Mouse (Mus musculus) adrenal gland, postnatal 14 days (tissue): ENCODE data around the gene Ms4a3. TPM values are rescaled to one million over a fixed set of nuclear protein-coding genes. Genes with fewer than 3 reads are reported as not detected.

Experiments
- DNase-seq: peaks from one replicate; pipeline ENCODE4 v3.0.0; 2021; ENCODE audit warnings: mixed read lengths
- long read RNA-seq, 2 experiments: library from polyadenylated mRNA; stranded (forward); transcript quantifications; one replicate each; pipeline ENCODE4 v2.0.0; 2021
- total RNA-seq: library from RNA; stranded (reverse); gene quantifications from 2 replicates; pipeline ENCODE4 v1.2.3, GENCODE M21; 2021

The Ms4a3 gene
- not detected in 2 replicates for total RNA-seq
- long read RNA-seq, experiment 1 = 0 reads
- long read RNA-seq, experiment 2 = 0 reads

DNA sequence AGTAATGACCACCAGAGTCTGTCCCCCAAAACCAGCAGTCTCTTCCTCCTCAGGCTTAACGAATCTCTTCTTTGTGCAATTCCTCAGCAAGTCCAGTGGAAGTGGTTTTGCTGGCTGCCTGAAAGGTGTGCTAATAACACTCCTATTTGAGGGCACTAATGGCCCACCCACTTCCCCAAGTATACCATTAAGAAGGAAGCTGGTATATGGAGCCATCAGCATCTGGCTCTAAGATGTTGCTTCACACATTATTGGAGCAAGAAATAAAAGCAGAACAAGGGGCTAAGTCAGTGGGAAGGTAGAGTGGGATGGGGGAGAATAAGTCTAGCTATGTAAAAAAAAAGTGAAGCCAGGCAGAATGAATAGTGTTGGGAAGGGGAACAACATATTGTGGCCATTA, at the start of gene Ms4a3:
Ms4a3 (minus strand) TSS at position 120 of the 400 bp plus-strand sequence.
- DNase-seq = no peak

DNA sequence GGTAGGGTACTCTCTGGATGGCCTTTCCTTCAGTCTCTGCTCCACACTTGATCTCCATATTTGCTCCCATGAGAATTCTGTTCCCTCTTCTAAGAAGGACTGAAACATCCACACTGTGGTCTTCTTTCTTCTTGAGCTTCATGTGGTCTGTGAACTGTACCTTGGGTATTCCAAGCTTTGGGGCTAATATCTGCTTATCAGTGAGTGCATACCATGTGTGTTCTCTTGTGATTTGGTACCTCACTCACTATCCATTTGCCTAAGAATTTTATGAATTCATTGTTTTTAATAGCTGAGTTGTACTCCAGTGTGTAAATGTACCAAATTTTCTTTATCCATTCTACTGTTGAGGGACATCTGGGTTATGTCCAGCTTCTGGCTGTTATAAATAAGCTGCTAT, 20.9 kb upstream of the Ms4a3 start:
- DNase-seq = no peak

DNA sequence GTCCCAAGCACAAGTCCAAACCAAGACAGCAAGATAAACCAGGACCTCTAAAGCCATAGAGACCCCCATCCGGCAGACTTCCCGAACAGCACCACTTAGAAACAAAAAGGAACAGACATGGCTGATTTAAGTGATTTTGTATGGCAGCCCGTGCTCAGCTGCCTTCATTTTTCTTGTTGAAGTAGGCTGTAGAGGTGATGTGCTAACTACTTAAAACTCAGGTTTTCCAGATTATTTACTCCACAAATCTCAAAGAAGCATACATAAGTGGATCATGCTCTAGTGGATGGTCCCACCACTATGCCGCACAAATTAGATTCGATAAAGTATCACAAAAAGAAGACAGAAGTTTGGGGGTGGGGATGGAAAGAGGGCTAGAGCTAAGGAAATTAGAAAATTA, 19.8 kb upstream of the Ms4a3 start, which contains the start of gene Oosp2:
Oosp2 (minus strand) TSS at position 101 of the 400 bp plus-strand sequence.
- DNase-seq = no peak

DNA sequence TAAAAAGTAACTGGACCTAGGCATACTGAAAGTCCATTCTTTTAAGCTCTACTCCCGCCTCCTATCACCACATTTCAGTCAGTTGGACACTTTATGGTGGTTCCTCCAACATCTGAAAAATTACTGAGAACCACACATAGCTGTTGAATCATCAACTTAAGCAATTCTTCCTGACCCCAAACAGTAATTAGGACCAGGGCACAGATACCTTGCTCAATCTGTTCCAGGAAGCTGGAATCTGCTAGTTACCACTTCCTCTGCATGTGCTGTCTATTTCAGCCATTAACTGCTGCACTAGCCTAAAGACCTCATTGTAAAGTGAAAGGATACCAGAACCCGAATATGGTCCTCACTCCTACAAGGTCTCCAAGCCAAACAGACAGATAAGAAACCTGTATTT, 18.5 kb upstream of the Ms4a3 start:
- no peak for DNase-seq

DNA sequence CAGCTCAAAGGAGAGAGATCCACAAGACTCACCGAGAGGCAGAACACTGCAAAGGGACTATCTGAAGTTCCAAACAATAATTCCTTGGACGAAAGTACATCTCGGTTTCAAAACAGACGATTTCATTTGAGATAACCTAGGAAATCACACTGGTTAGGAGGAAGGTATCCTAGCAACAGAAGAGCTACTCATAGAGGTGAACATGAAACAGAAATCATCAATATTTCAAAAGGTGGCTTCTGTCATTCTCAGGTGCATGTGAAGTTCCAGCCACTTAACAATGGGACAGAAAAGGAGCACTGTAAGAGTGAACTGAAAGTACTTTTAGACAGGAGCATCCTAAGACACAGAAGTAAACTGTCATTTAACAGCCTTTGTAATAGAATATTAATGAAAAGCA, 8.9 kb upstream of the Ms4a3 start:
- no peak for DNase-seq

DNA sequence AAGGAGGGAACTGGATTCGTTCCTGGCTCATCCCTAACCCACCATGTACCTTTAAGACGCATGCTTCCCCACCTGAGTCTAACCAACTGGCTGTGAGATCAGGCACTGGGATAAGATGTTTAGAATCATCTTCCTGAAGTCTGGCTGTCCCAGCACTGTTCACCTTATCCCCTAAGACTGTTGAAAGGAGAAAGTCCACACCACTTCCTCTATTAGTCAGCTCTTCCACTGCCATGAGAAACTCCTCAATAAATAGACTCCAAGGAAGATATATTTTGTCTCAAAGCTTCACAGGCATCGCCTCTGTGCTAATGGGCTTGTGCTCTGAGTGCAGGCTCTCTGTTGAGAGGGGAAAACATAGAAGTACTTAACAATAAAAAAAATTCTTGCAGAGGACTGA, 5.5 kb upstream of the Ms4a3 start:
- no peak for DNase-seq

DNA sequence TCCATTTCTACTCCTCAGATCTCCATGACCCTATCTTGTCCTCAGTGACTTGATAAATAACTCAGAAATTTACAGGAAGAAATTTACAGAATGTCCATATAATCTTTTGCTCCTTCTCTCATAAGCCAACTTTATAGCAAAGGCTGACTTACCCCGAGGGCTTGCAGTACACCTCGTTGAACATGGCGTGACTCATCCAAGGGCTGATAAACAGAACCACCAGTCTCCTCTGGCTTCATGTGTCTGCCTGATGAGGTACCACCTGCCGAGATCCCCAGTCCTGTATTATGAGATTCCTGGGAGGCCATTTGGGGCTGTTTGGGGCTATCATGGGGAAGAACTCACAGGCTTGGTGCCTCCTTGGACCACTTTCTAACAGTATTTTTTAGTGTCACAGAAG, 1.6 kb downstream of the Ms4a3 start:
- no peak for DNase-seq

DNA sequence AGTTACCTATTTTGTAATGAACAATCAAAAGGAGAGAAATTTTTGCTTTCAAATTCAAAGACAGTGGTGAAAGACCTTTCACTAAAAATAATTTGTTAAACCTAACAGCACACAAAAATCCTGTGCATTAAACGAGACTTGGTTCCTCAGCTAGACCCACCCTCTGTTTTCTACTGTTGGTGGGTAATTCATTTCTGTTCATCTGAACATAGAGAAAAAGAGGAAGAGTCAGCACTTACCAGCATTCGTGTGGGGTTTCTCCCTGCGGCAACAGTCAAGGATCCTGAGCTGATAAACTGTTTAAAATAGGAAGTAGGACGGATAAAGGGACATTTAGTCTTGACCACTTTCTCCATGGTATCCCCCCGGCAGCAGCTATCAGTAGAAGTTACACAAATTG, 5.1 kb downstream of the Ms4a3 start:
- DNase-seq = no peak

DNA sequence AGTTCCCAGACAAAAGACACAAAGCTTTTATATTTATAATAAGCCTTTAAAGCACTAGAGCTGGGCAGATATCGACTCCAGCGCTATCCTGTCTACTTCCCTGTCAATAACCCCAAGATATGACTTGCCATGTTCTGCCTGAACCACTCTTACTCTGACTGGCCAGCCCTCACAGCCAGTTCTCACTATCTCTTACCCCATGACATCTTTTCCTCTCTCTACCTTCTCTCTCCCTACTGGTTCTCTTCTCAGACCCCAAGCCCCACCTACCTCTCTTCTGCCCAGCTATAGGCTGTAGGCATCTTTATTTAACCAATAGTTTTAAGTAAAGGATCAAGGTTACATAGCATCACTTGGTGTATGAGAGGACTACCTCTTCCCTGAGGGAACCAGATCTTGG, 6.3 kb downstream of the Ms4a3 start:
- no peak for DNase-seq

DNA sequence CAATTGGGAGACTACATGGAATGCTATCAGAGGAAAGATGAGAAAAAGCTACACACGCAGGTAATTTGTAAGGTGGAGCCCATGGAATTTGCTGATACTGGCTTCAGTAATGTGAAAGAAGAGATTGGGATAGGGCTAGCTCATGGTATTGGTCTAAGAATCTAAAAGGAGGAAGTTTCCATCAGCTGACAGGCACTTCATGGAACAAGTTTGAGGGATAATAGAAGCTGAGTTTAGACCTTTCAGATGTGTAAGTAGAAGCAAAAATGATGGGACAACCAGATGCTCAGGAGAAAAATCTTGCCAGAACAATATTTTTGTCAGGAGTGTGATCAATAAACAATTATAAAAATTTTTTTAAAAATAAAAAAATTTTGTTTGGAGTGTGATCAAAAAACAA, 6.9 kb downstream of the Ms4a3 start:
- DNase-seq = no peak

DNA sequence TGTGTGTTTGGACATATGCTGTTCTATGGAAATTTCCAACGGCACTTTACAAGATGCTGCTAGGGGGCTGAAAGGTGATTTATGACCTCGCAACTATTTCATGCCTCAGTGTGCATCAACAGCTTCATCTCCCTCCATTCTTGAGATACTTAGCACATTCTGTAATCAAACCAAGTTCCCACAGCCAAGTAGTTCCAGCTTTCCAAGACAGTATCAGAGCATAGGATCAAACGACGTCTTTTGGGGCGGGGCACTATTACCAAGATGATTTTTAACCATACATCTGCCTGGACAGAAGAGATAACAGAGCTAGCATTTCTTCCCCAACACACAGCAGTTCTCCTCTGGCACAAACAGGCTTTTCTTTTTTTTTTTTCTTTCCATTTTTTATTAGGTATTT, 15.4 kb downstream of the Ms4a3 start:
- DNase-seq = no peak

DNA sequence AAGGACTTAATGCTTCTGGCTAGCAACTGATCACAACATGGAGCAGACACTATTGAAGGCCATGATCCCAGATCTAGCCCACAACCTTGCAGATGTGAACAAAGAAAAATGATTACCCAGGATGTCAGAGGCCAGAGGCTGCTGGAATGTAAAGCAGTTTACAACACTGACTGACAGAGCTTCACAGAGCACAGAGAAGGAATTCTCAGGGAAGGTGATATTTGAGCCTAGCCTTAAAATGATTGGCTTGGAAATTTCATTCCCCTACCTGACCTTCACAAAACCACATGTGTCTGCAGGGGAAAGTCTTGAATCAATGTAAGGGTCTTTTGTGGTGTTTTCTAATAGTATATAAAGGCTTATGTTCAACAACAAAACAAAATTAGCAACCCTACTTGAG, 15.9 kb downstream of the Ms4a3 start:
- no peak for DNase-seq

DNA sequence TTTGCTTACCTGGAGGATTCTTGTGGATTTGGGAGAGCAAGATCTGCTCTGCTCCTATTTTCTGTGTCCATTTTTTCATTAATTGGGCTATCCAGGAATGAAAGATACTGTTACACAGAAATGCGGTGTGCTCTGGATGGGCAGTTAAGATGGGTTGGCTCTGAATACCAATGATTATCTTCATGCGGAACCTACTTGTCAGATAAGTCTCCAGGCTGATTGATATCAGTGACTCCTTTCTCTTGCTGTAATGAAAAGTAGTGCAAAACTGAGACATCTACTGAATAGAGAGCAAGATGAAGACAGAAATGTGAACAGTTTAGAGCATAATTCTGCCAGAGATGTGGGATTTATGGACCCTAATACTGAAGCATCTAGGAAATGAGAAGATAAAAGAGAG, 17.1 kb downstream of the Ms4a3 start, which contains the start of gene Ms4a2:
Ms4a2 (minus strand) TSS at position 169 of the 400 bp plus-strand sequence.
- no peak for DNase-seq

DNA sequence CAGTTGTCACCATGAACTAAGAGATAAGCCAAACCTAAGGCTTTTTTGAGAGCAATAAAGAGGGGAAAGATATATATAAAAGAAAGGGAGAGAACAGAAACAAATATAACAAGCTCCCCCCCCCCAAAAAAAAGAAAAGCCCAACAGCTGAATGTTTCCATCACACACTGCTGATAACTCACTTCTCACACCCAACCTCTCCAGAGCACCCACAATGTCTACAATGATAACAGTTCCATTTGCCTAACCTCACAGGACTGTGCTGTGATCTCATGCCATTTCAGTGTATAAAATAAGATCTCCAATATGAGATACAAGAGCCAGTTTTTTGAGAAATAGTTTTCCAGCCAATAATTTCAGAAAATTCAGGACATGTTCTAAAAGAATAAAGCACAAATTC, 22.7 kb downstream of the Ms4a3 start:
- DNase-seq = no peak

DNA sequence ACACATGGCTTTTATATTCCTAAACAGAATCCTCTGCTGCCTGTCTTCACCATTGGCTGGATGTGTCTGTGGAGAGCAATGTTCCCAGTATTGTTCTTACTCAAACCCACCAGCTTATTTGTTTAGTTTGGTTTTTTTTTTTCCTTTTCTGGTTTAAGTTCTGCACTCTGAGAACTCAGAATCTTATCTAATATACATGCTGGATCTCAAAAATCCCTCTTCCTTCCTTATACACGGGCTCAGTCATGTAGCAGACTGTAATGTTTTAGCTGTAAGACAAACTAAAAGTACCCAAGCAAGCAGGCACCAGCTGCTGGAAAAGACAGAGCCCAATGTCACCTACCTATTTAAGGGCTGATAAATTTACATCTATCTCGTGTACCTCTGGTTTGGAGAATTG, 25.8 kb downstream of the Ms4a3 start:
- DNase-seq = no peak

DNA sequence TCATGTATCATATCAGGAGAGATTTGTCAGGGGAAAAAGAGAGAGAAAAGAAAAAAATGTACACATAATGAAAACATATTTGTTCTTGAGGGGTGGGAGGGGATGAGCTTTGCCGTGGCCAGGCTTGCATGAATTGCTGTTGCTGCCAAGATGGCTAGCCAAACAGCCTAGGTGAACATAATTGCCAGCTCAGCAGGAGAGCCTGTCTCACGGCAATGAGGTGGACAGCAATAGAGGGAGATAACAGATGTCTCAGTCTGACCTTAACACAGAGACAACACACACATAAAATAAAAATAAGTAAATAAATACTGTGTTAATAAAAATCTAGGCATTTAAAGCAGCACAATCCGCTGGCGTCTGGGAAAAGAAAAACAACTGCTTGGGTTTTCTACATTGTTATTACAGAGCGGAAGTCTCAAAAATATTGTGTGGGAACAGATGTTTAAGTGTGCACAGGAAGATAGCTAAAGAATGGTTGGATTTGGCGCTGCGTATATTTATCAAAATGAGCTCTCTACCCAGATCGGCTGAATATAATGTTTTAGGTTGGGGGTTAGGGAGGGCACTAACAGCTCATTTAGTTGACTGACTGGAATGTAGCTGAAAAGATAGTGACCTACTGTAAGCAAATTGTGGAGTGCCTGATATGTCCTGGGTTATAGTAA, 26.7 kb downstream of the Ms4a3 start:
- DNase-seq = no peak

DNA sequence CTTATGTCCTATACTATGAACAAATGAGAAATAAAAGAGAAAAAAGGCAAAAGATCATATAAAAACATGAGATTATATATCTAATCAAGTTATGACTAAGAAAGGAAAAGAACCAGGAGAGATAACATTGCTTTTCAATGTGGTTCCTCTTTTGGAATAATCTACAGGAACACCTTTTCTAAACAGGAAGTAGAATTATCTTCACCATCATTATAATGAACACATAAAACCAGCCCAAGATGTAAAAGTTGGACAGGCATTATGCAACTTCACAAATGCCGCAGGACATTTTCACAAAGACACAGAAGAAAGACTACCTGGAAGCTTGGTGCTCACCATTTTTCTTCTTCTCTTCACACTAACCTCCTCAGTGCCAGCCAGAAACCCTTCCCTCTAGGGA, 27.6 kb downstream of the Ms4a3 start:
- no peak for DNase-seq

DNA sequence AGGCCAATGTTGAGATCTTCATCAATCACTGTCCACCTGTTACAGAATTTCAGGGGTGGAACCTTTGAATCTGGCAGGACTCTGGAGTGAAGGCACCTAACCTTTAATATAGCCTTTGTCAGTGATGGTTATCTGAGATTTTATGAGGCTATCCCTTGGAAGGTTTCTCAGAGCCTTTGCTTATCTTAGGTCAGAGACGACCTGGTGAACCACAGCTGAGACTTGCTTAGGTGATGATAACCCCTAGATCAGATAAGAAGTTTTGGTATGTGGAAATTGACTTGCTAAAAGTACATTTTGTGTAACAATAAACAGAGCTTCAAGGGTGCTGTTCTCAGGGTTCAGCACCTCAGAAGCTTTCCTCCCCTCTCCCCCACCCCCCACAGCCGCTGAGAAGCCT, 28.4 kb downstream of the Ms4a3 start:
- DNase-seq = no peak

DNA sequence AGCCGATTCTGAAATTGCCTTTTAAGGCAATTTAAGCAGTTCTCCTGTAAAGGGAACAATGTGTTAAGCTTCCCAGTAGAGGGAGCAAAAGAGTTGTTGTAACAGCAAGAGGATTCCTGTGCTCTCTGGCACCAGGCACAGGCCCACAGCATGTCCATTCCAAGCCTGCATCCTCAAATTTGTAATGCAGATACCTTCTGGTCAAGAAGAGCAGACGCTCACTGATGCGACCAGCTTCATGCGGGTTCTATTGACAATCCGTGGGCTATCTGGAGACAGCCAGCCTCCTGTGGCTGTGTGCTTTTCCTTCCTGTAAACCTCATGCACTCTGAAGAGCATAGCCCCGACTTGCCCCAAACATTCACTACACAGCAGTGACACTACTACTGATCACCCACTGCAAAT, 29.1 kb downstream of the Ms4a3 start:
- peak; percentile 55 for DNase-seq

DNA sequence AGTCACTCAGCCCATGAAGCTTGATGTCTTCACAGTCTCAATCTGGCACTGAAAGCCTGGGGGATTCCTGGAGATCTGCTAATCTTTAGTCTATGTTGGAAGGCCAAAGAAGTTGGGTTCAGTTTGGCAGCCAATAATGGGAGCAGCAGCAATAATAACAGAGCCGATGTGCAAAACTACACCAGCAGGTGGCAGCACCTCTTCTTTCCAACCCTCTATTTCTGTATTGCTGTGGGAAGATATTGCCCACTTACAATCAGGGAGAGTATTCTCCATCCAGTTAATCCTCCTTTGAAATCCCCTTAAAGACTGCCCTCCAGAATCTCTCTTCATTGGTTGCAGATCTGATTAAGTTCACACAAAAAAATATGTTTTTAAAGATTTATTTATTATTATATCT, 32.5 kb downstream of the Ms4a3 start:
- DNase-seq = peak; percentile 56

DNA sequence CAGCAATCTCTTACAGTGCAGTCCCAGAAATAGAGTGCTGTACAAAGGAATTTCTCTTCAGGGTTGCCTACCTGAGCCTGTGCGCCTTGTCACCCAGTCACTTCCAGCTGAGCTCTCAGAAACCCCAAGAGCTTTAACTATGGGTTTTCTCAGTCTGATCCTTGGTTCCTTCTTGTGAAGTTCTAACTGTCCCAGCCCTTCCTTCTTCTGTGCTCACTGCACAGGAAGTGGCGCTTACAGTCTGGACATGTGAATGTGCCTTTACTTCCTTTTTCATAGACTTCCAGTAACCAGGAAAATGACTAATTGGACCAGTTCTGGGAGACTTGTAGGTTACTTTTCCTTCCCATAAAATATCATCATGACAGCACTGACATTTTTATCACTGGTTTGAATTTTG, 36.0 kb downstream of the Ms4a3 start, which contains the start of gene Ms4a6d:
Ms4a6d (minus strand) TSS at position 247 of the 400 bp plus-strand sequence.
- DNase-seq = no peak

DNA sequence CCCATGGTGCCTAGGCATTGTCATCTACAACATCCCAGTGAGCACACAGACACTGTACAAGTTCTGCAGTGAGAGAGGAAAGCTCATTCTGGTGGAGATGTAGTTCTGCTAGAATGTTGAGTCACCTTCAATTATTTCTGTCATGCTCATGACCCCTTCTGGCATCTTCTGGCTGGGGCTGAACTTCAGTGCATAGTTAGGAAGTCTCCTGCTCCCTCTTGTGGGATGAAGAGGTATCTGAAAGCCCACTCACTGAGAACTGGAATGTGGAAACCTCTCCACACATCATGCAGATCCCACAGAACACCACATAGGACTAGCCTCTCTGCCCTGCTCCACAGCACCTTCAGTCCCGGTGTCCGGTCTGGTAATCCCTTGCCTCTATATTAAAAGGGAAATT, 38.6 kb downstream of the Ms4a3 start:
- peak; percentile 45 for DNase-seq

DNA sequence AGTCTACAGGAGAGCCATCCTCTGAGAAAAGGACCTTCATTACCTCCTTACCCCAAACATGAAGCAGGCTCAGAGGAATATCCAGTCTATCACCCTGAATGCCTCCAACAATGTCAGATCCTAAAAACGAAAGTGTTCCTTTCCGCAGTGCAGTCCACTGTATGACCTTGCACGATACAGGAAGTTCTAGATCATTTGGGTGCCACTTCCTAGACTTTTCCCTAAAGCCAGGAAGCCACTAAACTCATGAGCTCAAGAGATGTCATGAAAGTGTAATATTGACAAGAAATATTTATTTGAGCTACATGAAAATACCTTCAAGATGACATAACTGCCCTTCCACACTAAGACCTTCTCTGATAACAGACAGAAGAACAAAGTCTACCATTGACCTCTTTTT, 39.3 kb downstream of the Ms4a3 start:
- no peak for DNase-seq

DNA sequence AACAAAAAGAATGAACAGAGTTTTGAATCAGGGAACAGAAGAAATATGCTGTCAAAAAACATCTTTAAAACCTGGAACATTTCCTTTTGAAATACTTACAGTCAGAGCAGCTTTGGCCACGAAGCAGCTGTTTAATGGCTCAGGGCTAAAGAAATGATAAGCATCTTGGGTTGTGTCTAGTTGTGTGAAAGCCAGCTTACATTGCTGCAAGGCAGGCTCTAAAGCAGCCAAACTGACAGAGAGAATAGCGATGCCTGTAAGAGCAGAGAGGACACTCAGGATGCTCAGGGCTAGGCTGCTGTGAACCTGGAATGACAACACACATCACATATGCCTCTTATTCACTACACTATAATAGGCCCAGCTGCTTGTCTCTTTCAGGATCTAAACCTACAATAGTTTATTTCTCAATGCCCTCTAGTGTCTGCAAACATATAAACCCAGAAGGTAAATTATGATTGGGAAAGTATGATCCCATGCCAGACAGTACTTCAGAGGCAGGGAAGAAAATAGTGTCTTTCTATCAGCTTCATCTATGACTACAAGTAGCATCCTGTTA, 50.7 kb downstream of the Ms4a3 start:
- DNase-seq = no peak
